Mouse (Mus musculus) heart, adult 18-20 months (tissue): ENCODE measurements at regions not wholly inside any gene's neighbourhood (a gene's known extent, or its start where the extent isn't known, plus 50 kb on each side); places are given as distances from the start of the nearest gene placed in this dataset.

Experiments
- DNase-seq, 2 experiments: peaks; one replicate each; pipeline ENCODE4 v3.0.0; 2021 to 2022; ENCODE audit warnings: mixed read lengths in 1 of 2

DNA sequence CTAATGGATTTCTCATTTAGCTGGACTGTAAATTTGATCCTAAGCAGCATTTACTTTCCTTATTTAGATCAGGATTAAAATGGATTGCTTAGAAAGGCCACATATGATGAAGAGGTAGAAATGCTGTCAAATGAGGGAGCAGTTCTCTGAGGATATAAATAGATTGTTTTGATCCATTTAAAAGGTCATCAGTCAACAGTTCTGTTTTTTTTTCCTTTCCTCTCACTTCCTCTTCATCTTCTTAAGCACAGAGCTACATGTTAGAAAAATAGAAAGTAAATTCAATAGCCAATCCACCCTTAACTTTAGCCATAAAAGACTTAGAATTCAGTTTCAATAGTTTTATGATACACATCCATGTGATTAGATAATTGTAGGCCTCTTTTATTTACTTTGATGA is 971.5 kb upstream of the Cited2 start:
- no peak for DNase-seq

DNA sequence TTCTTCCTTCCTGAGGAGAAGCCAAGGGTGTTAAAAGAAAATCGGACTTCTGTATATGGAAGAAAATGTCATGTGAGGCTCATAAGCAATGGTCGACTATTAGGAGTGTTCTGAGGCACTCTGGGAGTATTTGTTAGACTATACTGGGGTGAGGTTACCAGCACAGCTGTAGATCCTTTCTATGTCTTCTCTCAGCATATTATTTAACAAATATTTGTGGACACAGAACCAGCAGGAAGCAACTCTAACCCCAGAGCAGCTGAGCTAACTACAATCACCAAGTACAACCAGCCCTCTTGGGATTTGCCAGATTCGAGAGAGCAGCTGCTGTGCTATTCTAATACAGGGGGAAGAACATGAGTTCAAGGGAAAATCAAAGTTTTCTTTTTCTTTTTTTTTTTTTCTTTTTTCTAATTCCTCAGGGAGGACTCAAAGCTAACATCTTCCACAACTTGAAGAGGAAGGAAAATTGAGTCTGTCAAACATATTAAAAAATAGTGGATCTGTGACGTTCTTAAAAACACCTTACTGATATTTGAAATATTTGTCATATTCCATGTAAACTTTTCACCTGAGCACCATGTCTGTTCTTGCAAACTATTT is 933.3 kb upstream of the Cited2 start:
- peak; percentile 48 to 75 for DNase-seq

DNA sequence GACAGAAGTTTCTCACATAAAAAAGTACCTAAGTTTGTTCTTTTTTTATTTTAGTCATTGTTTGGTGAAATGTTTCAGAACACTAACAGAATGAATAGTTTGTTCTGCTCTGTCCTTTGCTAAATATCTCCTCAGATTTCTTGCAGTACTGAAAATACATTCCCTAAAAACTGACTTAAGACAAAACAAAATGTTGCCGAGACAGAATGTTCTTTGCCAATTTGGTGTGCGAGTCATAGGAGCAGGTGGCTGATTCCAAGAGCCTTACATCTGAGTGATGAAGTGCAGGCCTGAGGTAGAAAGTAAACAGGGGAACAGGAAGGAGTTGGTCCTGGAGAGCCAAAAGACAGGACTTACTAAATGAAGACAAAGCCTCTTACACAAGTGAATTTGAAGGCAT is 919.0 kb upstream of the Cited2 start:
- DNase-seq: no peak

DNA sequence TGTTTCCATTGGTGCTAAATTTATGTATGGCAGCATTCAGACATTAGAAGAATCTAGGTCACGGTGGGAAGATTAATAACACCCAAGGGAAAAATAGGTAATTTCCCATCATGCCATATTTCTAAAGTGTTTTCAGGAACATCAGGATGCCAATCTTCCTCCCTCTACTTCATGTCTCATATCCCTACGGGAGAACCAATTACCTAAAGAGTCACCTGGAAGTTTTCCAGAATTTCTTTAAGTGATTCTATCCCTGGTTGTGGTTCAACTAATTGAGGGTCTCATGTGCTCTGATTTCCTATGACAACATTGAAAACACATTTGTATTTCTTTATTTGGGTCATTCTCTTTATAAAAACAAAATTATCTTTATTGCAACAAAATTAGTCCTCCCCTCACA is 912.3 kb upstream of the Cited2 start:
- DNase-seq: no peak

DNA sequence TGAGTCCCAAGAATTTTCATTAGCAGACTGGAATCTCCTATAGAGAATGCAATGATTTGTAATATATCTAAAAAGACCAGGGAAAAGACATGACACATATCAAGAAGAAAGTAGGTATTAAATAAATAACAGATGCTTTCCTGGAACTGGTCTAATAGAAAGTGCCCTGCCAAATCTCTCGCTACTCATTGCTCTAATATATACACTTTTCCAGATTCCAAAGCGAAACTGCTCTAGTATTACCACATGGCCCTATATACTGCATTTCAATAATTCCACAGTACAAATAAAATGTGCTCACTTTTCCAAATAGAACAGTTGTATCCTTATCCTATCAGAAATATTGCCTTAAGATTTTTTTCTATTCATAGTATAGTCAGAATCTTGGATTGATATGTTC is 909.0 kb upstream of the Cited2 start:
- no peak for DNase-seq

DNA sequence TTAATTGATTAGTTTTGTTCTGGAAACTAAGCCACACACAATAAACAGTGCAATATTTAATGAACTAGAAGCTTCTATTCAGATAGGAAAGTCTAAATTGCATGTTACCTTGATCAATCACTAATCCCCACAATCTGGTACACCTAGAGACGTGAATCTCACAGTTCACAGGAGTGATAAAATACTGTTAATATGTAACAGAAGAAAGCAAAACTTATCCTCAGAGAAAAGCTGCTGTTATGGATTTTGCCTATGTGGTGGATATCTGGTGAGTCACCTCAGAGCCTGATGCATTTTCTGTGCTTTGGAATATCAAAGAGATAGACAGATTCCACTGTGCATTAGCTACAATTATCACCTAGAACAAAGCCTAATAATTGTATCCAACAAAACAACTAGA is 861.5 kb upstream of the Cited2 start:
- no peak for DNase-seq

DNA sequence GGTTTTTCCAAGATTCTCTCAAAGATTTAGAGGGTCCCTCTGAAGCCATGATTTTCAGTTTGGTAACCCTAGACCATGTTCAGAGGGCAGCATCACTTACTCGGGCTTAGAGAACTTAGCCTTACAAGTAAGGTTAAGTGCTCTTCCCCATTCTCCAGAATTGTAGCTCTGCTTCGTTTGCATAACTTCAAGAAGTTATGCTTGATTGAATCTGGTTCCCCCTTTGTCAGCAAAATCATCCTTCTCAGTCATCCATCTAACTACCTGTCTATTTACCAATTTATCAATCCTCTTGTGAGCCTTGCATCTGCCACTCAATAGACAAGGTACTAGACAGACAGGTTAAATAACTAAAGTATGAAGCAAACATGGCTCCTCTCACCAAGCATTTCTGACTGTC is 856.1 kb upstream of the Cited2 start:
- no peak for DNase-seq

DNA sequence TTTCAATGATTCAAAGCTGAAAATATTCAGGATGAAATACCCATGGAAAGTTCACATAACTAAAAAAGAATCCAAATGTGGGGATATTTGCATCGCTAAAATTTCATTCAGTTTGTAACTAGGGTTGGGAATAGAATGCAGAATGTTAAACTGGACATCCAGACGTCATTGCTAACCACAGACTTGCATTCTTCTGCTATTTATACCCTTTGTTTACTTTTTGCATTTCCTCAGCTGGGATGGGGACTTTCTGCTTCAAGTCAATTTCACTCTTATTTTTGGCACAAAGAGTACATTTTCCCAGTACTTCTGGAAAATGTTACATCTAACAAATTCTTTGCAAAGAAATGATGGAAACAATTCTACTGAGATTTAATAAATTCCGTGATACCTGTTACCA is 848.9 kb upstream of the Cited2 start:
- no peak for DNase-seq

DNA sequence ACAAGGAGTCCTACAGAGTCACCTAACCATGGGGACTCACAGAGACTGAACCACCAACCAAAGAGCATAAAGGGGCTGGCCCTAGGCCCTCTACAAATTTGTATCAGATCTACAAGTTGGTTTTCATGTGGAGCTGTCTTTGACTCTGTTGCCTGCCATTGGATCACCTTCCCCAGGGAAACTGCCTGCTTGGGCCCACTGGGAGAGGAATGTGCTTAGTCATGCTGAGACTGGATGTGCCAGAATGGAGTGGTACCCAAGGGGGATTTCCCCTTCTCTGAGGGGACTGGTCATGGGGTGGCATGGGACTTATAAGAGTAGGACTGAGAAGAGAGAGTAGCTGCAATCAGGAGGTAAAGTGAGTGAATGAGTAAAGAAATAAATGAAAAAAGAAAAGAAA is 844.8 kb upstream of the Cited2 start:
- DNase-seq: peak in 1 of 2 experiments; percentile 2

DNA sequence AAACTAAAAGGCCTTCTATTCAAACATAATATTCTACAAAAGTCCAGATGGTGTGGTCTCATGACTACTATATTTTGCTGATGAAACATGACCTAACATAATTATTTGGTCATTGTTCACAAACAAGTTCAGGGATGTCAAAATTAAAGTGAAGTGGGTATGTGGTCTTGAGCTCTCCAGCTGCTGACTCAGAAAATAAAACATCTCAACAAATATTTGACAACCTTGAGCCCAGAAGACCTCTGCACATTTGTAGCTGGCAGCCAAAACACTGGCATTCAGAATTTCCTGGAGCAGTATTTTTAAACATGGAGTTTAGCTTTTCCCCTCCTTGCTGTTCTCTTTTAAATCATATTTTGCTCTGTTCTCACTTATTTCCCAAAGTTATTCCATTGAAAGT is 829.7 kb upstream of the Cited2 start:
- no peak for DNase-seq

DNA sequence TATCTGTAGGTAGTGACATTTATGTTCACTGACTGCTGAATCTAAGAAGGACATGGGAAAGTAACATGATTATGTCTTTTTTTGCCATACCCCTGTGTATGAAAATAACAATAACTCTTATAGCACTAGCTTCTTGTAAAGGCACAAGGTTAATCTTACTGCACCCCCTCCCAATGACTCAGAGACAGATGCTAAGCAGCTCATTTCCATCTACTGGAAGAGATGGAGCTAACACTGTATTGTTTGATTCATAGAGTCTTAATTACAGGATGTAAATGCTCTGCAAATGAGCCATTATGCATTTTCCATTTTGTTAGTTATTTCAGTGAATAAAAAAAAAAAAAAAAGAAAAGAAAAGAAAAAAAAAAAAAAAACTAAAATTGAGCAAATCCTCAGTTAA is 827.7 kb upstream of the Cited2 start:
- no peak for DNase-seq

DNA sequence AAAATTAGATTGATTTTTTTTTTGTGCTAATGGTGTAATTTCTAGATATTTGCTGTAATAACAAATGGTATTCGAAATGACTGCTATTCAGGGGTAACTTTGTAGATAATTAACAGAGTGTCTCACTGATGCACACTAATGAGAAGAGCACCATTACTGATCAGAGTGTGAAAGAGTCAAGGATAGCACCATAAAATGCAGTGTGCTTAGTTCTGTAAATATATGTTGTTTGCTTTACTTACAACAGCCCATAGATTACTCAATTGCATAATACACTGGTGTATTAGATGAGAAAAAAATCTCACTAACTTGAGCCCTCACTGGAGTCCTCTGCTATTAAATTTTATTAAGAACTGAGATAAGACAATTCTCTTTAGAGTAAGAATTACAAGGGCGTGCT is 800.1 kb upstream of the Cited2 start:
- no peak for DNase-seq

DNA sequence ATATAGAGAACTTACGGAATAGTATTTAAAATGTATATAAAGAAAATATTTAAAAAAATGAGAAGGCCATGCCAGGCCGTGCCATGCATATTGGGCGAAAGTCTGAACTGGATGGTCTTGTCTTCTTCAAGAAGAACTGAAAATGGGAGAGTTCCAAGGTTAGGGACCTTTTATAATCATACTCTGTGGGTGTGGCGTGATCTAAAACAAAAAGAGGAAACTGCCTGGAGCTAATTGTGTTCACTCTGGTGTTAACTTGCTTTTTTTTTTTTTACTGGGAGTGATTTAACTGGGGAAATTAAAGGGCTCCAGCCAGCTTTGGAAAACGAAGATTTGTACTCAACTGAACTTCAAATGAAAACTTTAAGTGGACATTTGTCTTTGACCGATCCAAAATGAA is 799.2 kb upstream of the Cited2 start:
- DNase-seq: peak in 1 of 2 experiments; percentile 6

DNA sequence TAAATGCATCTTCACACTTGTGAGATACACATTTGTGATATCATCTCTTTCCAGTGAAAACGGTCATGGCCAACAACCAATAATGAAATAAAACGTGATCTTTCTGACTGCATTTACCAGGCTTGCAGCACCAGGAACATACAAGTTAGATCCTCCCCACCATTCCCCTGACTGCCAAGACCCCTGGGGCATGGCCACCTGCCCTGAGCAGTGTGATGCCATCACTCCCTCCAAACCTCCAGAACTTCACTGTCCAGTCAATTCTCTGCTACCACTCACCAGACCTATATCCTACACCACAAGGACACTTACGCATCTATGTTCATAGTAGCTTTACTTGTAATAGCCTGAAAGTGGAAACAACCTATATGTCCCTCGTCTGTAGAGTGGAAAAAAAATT is 785.3 kb upstream of the Cited2 start:
- DNase-seq: no peak

DNA sequence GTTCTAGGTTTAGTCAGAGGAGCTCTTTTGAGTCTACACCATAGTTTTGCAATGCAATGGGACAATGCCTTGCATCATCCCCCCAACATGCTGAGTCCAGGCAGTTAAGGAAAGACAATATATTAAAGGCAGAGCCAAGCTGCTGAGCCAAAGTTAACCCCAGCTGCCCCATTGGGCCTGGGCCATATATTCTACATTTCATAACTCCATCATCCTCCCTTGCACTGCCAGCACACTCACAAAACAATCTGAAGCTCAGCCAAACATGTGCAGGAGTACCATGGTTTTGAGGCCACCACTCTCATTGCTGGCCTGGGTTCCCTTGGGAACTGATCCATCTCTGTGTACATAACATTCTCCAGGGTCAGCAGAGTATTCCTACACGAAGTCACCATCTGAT is 771.4 kb upstream of the Cited2 start:
- no peak for DNase-seq

DNA sequence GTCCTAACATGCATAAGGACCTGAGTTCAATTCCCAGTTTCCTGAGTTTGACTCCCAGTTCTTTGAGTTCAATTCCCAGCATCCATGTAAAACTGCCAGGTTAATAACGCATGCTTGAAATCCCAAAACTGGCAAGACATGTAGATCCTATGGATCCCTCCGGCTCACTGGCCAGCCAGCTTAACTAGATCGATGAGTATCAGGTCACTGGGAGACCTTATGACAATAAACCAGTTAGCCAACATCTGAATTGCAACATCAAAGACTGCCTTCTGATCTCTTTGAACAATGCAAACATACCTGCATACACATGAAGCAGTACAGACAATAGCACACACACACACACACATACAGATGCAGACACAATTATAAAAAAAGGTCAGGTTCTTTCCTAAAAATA is 762.0 kb upstream of the Cited2 start:
- no peak for DNase-seq

DNA sequence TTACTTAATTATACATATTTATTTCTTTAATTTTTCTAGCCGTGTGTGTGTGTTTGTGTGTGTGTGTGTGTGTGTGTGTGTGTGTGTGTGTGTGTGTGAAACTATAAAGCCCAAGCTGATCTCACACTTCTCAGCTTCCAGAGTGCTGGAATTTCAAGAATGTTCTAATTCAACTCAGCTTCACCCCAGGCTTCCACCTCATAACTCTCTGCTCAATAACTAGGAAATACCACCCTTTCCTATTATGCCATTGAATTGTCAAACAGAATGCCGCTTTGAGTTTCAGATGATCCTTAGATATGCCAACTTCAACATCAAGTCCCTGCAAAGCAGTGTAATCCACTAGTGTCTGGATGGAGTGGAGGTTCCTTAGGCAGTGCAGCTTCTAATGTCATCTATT is 760.6 kb upstream of the Cited2 start:
- DNase-seq: no peak

DNA sequence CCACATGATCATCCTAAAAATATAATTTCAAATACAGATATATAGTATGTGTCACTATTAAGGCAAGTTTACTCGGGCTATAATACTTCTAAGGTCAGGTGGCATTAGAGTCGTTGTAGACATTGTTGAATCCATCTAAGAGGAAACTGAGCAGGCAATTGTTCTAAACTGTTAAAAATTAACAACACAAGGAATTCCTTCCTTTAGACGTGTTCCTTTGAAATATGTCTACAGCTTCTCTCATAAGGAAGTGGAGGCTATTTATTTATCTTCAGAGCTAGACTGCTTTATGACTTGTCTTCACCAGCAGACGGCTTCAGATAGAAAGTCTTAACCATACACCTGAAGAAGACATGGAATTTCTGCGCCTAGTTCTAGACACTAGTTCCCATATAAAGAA is 744.2 kb upstream of the Cited2 start:
- no peak for DNase-seq

DNA sequence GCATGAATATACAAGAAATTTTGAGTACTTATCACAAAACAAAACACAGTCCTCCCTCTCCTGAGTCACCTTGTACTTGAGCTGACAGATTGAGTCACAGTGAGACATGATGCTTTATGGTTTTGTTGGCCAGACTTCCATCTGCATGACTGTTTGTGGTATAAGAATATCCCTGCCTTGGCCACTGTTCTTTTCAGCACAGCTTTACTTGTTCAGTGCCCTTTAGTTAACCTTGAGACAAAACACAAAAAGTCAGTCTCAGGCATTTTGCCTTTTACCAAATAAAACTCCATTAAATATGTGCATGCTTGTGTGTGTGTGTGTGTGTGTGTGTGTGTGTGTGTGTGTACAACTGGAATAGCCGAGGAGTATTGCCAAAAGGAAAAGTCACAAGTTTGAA is 732.8 kb upstream of the Cited2 start:
- peak; percentile 26 to 42 for DNase-seq

DNA sequence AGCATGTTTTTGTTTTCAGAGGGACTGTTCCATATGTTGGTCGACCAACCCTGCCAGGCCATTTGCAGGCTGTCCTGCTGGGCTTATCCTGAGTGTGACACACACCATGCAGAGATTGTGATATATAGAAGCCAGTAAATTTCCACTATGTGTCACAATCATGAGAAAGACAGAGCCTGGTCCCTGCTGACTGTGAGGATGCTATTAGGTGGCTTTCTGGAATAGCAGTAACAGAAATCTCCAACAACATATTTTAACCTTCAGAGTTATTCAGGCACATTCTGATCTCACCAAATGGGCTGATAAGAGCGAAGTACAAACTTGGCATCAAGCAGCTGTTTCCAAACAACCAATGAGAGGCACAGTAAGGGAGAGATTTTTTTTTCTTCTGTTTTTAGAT is 729.2 kb upstream of the Cited2 start:
- peak; percentile 57 to 71 for DNase-seq

DNA sequence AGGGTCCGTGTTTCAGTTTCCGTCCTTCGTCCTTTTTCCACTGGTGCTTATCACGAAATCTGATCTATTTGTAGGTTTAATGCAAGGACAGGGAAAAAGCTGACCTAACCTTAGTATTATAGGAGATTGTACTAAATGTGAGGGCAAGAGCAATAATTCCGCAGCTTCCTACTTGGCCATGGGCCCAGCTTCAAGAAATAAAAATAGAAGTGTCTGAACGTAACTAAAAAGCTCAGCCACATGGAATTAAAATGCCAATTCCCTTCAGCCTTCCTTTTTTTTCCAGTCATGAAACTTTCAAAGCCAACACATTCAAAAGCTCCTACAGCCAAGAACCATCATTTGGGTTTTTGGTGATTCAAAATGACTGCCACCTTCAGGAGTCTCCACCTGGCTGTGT is 728.5 kb upstream of the Cited2 start:
- peak; percentile 61 to 67 for DNase-seq

DNA sequence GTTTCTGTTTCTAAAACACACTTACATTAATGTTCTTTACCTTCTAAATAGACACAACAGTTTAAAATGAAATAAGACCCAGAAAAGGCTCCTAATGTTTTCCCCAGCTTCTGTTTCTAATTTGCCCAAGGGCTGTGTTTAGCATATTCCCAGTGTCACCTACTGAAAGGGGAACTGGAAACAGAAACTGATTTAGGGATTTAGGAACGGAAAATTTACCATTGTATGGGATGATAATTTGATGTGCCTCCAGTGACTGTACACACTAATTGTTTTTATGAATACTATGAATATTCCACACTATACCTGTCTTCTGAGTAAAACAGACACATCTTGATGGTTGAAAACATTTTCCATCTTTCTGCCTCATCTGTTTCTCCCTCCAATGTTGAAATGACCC is 728.0 kb upstream of the Cited2 start:
- no peak for DNase-seq

DNA sequence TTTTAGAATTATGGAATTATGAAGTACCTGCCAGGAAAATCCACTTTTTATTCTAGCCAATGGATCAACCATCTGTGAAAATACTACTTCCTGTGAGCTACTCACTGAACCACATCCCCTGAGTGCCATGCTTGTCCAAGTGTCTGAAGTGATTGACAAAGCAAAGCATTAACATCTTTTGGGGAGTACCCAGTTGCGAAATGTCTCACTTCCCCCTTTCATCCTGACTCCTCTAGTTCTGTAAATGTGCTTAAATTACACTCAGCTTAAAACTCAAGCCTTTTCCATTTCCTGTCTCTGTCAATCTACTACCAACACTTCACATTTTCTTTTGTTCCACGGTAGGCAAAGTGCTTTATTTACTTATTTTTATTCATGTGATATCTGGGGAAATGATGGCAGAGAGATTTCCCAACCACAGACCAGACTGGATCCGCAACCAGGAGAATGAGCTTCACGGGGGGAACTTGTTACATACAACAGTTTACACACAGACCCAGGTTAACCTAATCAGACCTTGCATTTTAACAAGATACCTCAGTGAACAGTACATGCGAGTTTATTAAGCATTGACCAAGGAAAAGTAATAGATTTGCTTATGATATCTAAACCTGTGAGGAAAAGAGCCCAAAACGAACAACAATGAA is 726.1 kb upstream of the Cited2 start:
- peak; percentile 19 to 59 for DNase-seq

DNA sequence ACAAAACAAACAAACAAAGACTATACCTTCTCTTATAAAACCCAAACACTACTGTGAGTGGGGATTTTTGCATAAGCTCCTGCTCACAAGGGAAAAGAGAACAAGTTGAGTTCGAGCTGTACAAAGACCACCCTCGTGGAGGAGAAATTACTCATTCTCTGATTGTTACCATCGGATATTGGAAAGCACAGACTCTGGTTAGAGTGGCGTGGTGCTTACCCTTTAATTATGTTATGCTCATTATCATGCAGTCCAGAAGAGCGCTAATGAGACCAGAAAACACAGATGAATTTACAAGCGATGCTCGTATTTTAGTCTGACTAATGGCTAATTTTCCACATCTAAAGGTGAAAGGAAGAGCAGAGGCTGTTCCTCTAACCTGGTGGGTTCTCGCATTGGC is 721.7 kb upstream of the Cited2 start:
- no peak for DNase-seq
